Mouse (Mus musculus) heart, embryonic 14.5 days (tissue): ENCODE results near the gene Bcas1. TPM values are rescaled to one million over a fixed set of nuclear protein-coding genes. Genes with fewer than 3 reads are reported as not detected.

Experiments
- ATAC-seq: fragments of 200-750 bp; cut with Nextera tagmentation; 2 replicates; pipeline ENCODE4 v1.8.0; 2017; ENCODE audit warnings: low read depth, moderate TSS enrichment; ENCODE audit not compliant: insufficient number of reproducible peaks, insufficient read depth, low FRiP score
- H3K27ac ChIP-seq, 2 experiments: fragments of 200-500 bp in 1 of 2; fragments of 300-500 bp in 1 of 2; sonication (generic) in 1 of 2; replicated peaks in 1 of 2; 2 replicates each; pipeline ENCODE4 v1.5.1; 2012 to 2014; ENCODE audit warnings: low read depth in 2 of 2, low read length in 2 of 2, control low read depth in 1 of 2, mild to moderate bottlenecking in 1 of 2, mixed read lengths in 1 of 2; ENCODE audit not compliant: control insufficient read depth in 1 of 2, insufficient read depth in 1 of 2
- H3K27me3 ChIP-seq: fragments of 300-500 bp; sonication (generic); 2 replicates; pipeline ENCODE4 v1.6.1; 2014; ENCODE audit warnings: mild to moderate bottlenecking, low read length, control low read depth; ENCODE audit not compliant: control insufficient read depth, insufficient read depth
- H3K36me3 ChIP-seq: fragments of 300-500 bp; sonication (generic); 2 replicates; pipeline ENCODE4 v1.6.1; 2014; ENCODE audit warnings: mild to moderate bottlenecking, control low read depth, low read length, mixed read lengths; ENCODE audit not compliant: control insufficient read depth, insufficient read depth
- H3K4me1 ChIP-seq, 2 experiments: fragments of 200-500 bp in 1 of 2; fragments of 300-500 bp in 1 of 2; sonication (generic) in 1 of 2; 2 replicates each; pipeline ENCODE4 v1.6.1; 2012 to 2014; ENCODE audit warnings: low read length in 2 of 2, control low read depth in 1 of 2, mixed read lengths in 1 of 2; ENCODE audit not compliant: control insufficient read depth in 2 of 2, insufficient read depth in 2 of 2
- H3K4me2 ChIP-seq: fragments of 300-500 bp; sonication (generic); 2 replicates; pipeline ENCODE4 v1.6.1; 2014; ENCODE audit warnings: mild to moderate bottlenecking, low read length
- H3K4me3 ChIP-seq, 2 experiments: fragments of 200-500 bp in 1 of 2; fragments of 300-500 bp in 1 of 2; sonication (generic) in 1 of 2; 2 replicates each; pipeline ENCODE4 v1.5.1; 2012 to 2014; ENCODE audit warnings: low read length in 2 of 2, mild to moderate bottlenecking in 2 of 2, control low read depth in 1 of 2, low read depth in 1 of 2, moderate library complexity in 1 of 2; ENCODE audit not compliant: control insufficient read depth in 1 of 2, insufficient read depth in 1 of 2
- H3K9ac ChIP-seq: fragments of 300-500 bp; sonication (generic); 2 replicates; pipeline ENCODE4 v1.6.1; 2014; ENCODE audit warnings: mild to moderate bottlenecking, low read length
- H3K9me3 ChIP-seq: fragments of 300-500 bp; sonication (generic); 2 replicates; pipeline ENCODE4 v1.6.1; 2016; ENCODE audit warnings: low read length, control low read depth; ENCODE audit not compliant: control insufficient read depth
- whole genome bisulfite sequencing: fragments of 180-500 bp; shearing (Covaris S2); extraction: QIAGEN DNeasy Blood & Tissue Kit; methylation state at CpG from one replicate; pipeline ENCODE4 v1.1.7; 2014; 5-methylcytosine and 5-hydroxymethylcytosine counted together
- polyA plus RNA-seq: library from polyadenylated mRNA; unstranded; fragments of >200 nt; fragmentation: Nextera tagmentation; extraction: Ambion mirVana; gene quantifications from 2 replicates; pipeline ENCODE4 v1.2.1, GENCODE M21; 2014

Gene Bcas1
- polyA plus RNA-seq, 1 experiment from 2014 or later: 0.43 TPM

DNA sequence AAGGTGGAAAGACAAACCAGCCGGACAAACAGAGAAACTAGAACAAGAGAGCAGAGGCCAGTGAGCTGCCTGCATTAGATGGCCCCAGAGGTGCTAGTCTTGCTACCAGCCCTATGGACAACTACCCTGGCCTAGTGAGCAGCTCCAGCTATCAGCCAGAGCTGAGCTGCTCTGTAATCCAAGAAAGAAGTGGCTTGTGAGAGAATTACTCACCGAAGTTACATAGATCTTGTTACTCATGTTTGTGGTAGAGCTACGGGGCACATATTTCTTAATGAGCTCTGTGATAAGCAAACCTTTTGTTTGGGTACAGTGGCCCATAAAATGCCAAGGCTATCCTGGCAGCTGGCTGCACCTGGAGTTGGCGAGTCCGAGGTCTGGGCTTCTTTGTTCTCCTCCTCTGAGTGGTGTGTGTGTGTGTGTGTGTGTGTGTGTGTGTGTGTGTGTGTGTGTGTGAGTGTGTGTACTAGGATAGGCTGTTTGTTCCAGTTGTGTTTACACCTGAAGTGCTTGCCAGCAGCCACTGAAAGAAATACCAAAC lies 19.3 kb upstream of the Bcas1 start:
- no peak for ATAC-seq
- 86% methylated on average over 5 of the region's 5 CpGs for WGBS
- no peak overlapping the region for H3K4me3 ChIP-seq
- H3K27ac ChIP-seq: no peak overlapping the region
- no peak overlapping the region for H3K4me2 ChIP-seq
- no peaks in the 10 kb centered on the region for H3K36me3 ChIP-seq
- H3K9ac ChIP-seq: no peak overlapping the region
- H3K4me1 ChIP-seq: no peaks in the 10 kb centered on the region
- H3K27me3 ChIP-seq: peaks cover 19% of the 10 kb centered on the region
- H3K9me3 ChIP-seq: no peaks in the 10 kb centered on the region

DNA sequence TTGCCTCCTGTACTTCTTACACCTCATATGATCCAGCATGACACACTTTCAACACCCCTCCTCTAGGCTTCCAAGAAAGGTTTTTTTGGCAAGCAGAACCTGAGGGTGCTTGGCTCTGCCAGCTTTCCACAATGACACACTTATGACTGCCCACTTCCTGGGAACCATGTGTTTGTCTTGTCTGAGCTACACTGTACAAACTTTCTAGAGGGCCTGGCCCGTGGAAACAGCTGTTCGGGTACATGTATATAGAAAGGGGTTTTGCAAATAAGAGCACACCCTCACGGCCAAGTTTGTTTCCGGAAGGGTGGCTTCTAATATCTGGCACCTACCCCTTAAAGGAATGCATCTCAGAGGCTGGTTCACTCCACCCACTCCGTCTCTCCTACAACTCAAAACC lies 18.2 kb upstream of the Bcas1 start:
- ATAC-seq: no peak
- H3K4me1 ChIP-seq: no peaks in the 10 kb centered on the region
- no peak overlapping the region for H3K4me2 ChIP-seq
- no peaks in the 10 kb centered on the region for H3K36me3 ChIP-seq
- H3K9ac ChIP-seq: no peak overlapping the region
- H3K4me3 ChIP-seq: no peak overlapping the region
- no peak overlapping the region for H3K27ac ChIP-seq
- 80% methylated on average over 5 of the region's 5 CpGs for WGBS
- H3K9me3 ChIP-seq: no peaks in the 10 kb centered on the region
- peaks cover 16% of the 10 kb centered on the region for H3K27me3 ChIP-seq

DNA sequence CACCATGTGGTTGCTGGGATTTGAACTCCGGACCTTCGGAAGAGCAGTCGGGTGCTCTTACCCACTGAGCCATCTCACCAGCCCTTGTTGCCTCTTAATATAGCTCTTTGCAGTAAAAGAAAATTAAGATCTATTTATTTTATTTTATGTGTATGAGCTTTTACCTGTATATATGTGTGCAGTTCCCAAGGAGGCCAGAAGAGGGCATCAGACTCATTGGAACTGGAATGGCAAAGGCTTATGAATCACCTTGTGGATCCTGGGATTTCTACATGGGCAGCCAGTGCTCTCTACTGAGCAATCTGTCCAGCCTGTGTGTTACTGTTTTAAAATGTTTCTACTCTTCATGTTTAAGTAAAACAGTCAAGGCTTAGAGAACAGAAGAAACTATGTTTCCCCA lies 14.9 kb upstream of the Bcas1 start:
- Histone ChIP-seq H3K27me3 (peaks cover 29% of the 10 kb centered on the region), H3K27ac (no peak overlapping the region), H3K4me2 (no peak overlapping the region), H3K36me3 (no peaks in the 10 kb centered on the region), H3K4me1 (no peaks in the 10 kb centered on the region), H3K9me3 (no peaks in the 10 kb centered on the region), H3K9ac (no peak overlapping the region), H3K4me3 (no peak overlapping the region)
- 68% methylated on average over 3 of the region's 3 CpGs for WGBS
- ATAC-seq: no peak

- Histone ChIP-seq H3K27me3 (peaks cover 37% of the 10 kb centered on the region), H3K27ac (no peak overlapping the region), H3K4me3 (no peak overlapping the region), H3K9me3 (no peaks in the 10 kb centered on the region), H3K36me3 (no peaks in the 10 kb centered on the region), H3K4me1 (no peaks in the 10 kb centered on the region), H3K4me2 (no peak overlapping the region), H3K9ac (no peak overlapping the region)
- WGBS: 40% methylated on average over 13 of the region's 13 CpGs
- no peak for ATAC-seq
Measured at GRCm38 (mm10) chr2:170438782-170439181, 11.1 kb upstream of the Bcas1 start.

DNA sequence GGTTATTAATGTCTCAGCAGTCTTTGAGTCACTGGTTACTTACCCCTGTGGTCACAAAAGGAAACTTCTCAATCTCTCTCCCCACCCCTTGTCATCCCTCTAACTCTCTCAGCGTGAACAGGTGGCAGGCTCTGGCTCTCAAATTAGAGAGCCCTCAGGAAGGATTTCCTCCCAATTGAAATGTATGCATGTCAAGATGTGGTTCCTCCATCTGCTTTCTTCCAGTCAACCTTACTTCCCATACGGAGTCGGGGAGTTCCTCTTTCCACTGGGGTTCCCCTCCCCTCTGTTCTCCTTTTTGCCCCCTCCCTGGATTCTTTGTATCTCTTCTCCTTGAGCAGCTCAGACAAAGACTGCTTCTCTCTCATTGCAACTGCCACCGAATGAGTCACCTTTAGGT lies 8.6 kb upstream of the Bcas1 start:
- H3K27me3 ChIP-seq: peaks cover 36% of the 10 kb centered on the region
- no peak for ATAC-seq
- H3K4me2 ChIP-seq: no peak overlapping the region
- H3K4me3 ChIP-seq: no peak overlapping the region
- no peaks in the 10 kb centered on the region for H3K9me3 ChIP-seq
- H3K4me1 ChIP-seq: no peaks in the 10 kb centered on the region
- H3K9ac ChIP-seq: no peak overlapping the region
- no peaks in the 10 kb centered on the region for H3K36me3 ChIP-seq
- WGBS: 58% methylated on average over 4 of the region's 4 CpGs
- H3K27ac ChIP-seq: no peak overlapping the region

DNA sequence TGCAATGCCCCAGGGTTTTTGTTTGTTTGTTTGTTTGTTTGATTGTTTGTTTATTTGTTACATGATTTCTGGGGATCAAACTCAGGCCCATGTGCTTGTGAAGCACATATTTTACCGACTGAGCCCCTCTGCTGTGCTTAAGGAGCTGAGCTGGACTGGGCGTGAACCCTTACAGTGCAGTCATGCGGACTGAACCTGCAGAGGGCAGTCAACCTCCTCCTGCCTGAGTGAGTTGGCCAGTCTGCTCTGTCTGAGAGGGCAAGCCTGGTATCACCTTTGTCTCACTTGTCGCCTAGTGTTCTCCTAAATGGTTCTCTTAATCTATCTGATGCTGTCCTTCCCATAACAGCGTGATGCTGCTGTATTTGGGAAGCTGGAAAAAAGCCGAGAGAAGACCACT lies 4.5 kb upstream of the Bcas1 start:
- Histone ChIP-seq H3K36me3 (no peaks in the 10 kb centered on the region), H3K4me2 (no peak overlapping the region), H3K27ac (no peak overlapping the region), H3K9me3 (no peaks in the 10 kb centered on the region), H3K4me3 (no peak overlapping the region), H3K27me3 (peaks cover 14% of the 10 kb centered on the region; the same call in 1 of the 2 replicates), H3K9ac (no peak overlapping the region), H3K4me1 (no peaks in the 10 kb centered on the region)
- WGBS: 50% methylated on average over 6 of the region's 6 CpGs
- no peak for ATAC-seq

DNA sequence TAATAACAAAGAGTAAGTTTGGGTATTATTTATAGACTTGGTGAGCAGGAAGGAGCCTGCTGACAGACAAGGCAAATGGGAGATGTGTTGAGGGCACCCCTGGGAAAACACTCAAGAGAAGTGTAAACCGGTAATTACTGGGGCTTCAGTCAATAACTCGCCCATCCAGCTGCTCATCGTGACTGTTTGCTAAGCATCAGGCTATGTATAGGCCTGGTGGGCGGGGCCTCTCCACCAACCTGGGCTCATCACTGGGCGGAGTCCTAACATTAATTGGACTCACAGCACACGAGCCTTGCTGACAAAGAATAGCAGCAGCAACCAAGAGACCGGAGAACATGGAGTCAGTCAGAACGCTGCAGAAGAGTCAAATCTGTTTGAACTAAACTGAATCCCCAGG lies 1.3 kb upstream of the Bcas1 start:
- no peaks in the 10 kb centered on the region for H3K4me1 ChIP-seq
- no peak overlapping the region for H3K4me3 ChIP-seq
- H3K36me3 ChIP-seq: no peaks in the 10 kb centered on the region
- peaks cover 6% of the 10 kb centered on the region; the same call in 1 of the 2 replicates for H3K27me3 ChIP-seq
- no peak overlapping the region for H3K4me2 ChIP-seq
- WGBS: 57% methylated on average over 8 of the region's 8 CpGs
- no peaks in the 10 kb centered on the region for H3K9me3 ChIP-seq
- no peak overlapping the region for H3K27ac ChIP-seq
- ATAC-seq: no peak
- H3K9ac ChIP-seq: no peak overlapping the region

GRCm38 (mm10) chr2:170424131-170424530 lies 3.5 kb downstream of the Bcas1 start:
- 74% methylated on average over 3 of the region's 3 CpGs for WGBS
- Histone ChIP-seq H3K4me3 (no peak overlapping the region), H3K27ac (no peak overlapping the region), H3K4me2 (no peak overlapping the region), H3K36me3 (no peaks in the 10 kb centered on the region), H3K9me3 (no peaks in the 10 kb centered on the region), H3K9ac (no peak overlapping the region), H3K27me3 (no peaks in the 10 kb centered on the region; the same call in 1 of the 2 replicates), H3K4me1 (no peaks in the 10 kb centered on the region)
- no peak for ATAC-seq
